In the genomic region with DNA sequence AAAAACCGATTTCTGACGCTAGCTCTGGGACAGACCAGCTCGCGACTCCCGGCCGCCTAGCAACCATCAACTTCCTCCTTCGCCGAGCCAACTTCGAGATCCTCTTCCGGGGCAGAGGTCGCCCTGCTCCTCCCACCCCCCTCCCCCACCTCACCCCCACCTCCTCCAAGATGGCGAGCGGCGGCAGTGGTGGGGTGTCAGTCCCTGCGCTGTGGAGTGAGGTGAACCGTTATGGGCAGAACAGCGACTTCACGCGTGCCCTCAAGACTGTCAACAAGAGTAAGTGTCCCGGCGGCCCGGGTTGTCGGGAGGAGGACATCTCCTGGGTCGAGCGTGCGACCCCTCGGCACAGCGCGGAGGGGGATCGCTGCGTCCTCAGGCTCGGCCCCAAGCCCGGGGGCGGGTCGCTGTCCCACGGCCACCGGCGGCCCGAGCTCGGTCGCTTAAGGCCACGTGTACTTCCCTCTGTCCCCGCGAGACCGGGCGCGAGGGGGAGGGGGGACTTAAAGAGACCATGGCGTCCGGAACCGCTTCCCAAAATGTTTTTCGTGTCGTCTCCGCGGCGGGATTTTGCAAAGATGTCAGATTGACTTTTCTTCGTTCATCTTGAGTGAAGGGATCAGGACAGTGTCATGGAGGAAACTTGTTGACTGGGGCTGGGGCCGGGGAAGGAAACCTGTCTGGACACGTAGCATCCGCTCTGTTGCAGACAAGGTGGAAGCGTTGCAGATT, we compare ENCODE assay signal across 8 mouse cellular contexts. TPM values are rescaled to one million over a fixed set of nuclear protein-coding genes. Genes with fewer than 3 reads are reported as not detected.
A peak's percentile ranks its signal among the peaks of the same experiment; 100 is the strongest.
DNase-seq lines count a peak whose midpoint lies in the region; ATAC-seq and TF ChIP-seq lines count a peak whose summit lies in the region.

TSS of gene Srp72 (plus strand) at position 130 of the 732 bp plus-strand sequence.

- peak within 1 kb of the TSS; percentile 77 for H3K9ac ChIP-seq in forebrain, embryonic 15.5 days (replicated peaks)
- H3K9ac ChIP-seq in liver, embryonic 16.5 days (ENCODE audit: low read depth, low read length), result peak within 1 kb of the TSS; percentile 95
- peak within 1 kb of the TSS; percentile 71 for H3K9ac ChIP-seq in neural tube, embryonic 12.5 days
- peak within 1 kb of the TSS; percentile 95 for H3K9ac ChIP-seq in stomach, postnatal 0 days (ENCODE audit: low read length)

- H3K4me1 ChIP-seq in forebrain, embryonic 15.5 days, result peaks cover 22% of the 10 kb centered on the region
- peaks cover 12% of the 10 kb centered on the region for H3K4me1 ChIP-seq in liver, embryonic 16.5 days (ENCODE audit: control insufficient read depth, low read depth, low read length)
- peaks cover 14% of the 10 kb centered on the region for H3K4me1 ChIP-seq in neural tube, embryonic 12.5 days
- no peaks in the 10 kb centered on the region; the same call in 1 of the 2 replicates for H3K4me1 ChIP-seq in stomach, postnatal 0 days (replicated peaks; ENCODE audit: control insufficient read depth, insufficient read depth)

- DNase-seq in ES-CJ7 (ENCODE audit: low read depth, low spot score), result peak; percentile 84
- DNase-seq in cerebellum, adult 11 months, result peak; percentile 77
- peak; percentile 85 to 90 for DNase-seq in heart, postnatal 14 days
- DNase-seq in large intestine, adult 2 months (ENCODE audit: low read depth, low spot score), result no peak
- DNase-seq in stomach, postnatal 0 days (ENCODE audit: low spot score), result peak; percentile 93

- peak within 1 kb of the TSS; percentile 84 for H3K27ac ChIP-seq in forebrain, embryonic 15.5 days (replicated peaks)
- peak within 1 kb of the TSS; percentile 90 for H3K27ac ChIP-seq in liver, embryonic 16.5 days (ENCODE audit: low read length)
- peak within 1 kb of the TSS; percentile 66; the same call in 1 of the 2 replicates for H3K27ac ChIP-seq in neural tube, embryonic 12.5 days
- H3K27ac ChIP-seq in stomach, postnatal 0 days (replicated peaks), result peak within 1 kb of the TSS; percentile 96

- no peaks in the 10 kb centered on the region for H3K9me3 ChIP-seq in forebrain, embryonic 15.5 days
- no peaks in the 10 kb centered on the region for H3K9me3 ChIP-seq in liver, embryonic 16.5 days (replicated peaks; ENCODE audit: control insufficient read depth, low read length)
- H3K9me3 ChIP-seq in neural tube, embryonic 12.5 days, result no peaks in the 10 kb centered on the region
- H3K9me3 ChIP-seq in stomach, postnatal 0 days (ENCODE audit: control insufficient read depth, low read length), result no peaks in the 10 kb centered on the region

- peak; percentile 96 for ATAC-seq in forebrain, embryonic 15.5 days (replicated peaks)
- ATAC-seq in liver, embryonic 16.5 days (ENCODE audit: low read depth), result peak; percentile 90
- ATAC-seq in neural tube, embryonic 12.5 days (ENCODE audit: low FRiP score, low read depth), result peak; percentile 94
- ATAC-seq in stomach, postnatal 0 days (ENCODE audit: low FRiP score, low TSS enrichment), result peak; percentile 93

- intact Hi-C loops in heart, postnatal 14 days (cut with DNase I), result loop anchor here (2.0 to 5.0 kb wide), 2 partner anchors 22 to 67 kb away; partner anchors contain the start of gene Aasdh

- TF ChIP-seq EP300 in stomach, postnatal 0 days (optimal IDR thresholded peaks at IDR 0.05), result no peak

- no peaks in the 10 kb centered on the region for H3K27me3 ChIP-seq in forebrain, embryonic 15.5 days
- no peaks in the 10 kb centered on the region for H3K27me3 ChIP-seq in liver, embryonic 16.5 days (ENCODE audit: control insufficient read depth, insufficient read depth, low read depth, low read length)
- no peaks in the 10 kb centered on the region for H3K27me3 ChIP-seq in neural tube, embryonic 12.5 days (replicated peaks)
- H3K27me3 ChIP-seq in stomach, postnatal 0 days (ENCODE audit: control insufficient read depth, insufficient read depth, low read length), result no peaks in the 10 kb centered on the region

- under 1% methylated on average over 60 of the region's 60 CpGs for WGBS in forebrain, embryonic 15.5 days
- under 1% methylated on average over 60 of the region's 60 CpGs for WGBS in large intestine, adult 2 months
- WGBS in liver, embryonic 16.5 days (ENCODE audit: insufficient replicate concordance), result under 1% methylated on average over 60 of the region's 60 CpGs
- under 1% methylated on average over 60 of the region's 60 CpGs for WGBS in neural tube, embryonic 12.5 days
- WGBS in stomach, postnatal 0 days, result under 1% methylated on average over 52 of the region's 60 CpGs

- H3K36me3 ChIP-seq in forebrain, embryonic 15.5 days, result peaks cover 19% of the 10 kb centered on the region
- H3K36me3 ChIP-seq in liver, embryonic 16.5 days (ENCODE audit: control insufficient read depth, insufficient read depth), result peaks cover 11% of the 10 kb centered on the region
- peaks cover 21% of the 10 kb centered on the region for H3K36me3 ChIP-seq in neural tube, embryonic 12.5 days
- H3K36me3 ChIP-seq in stomach, postnatal 0 days (ENCODE audit: control insufficient read depth, insufficient read depth, low read length), result peaks cover 4% of the 10 kb centered on the region

- peak; percentile 8; the same call in 1 of the 2 replicates for TF ChIP-seq CTCF in stomach, postnatal 0 days (IDR thresholded peaks at IDR 0.05; ENCODE audit: low read depth)

- peak within 1 kb of the TSS; percentile 76 for H3K4me2 ChIP-seq in forebrain, embryonic 15.5 days (replicated peaks)
- peak within 1 kb of the TSS; percentile 82 for H3K4me2 ChIP-seq in liver, embryonic 16.5 days (ENCODE audit: low read depth, low read length)
- peak within 1 kb of the TSS; percentile 86 for H3K4me2 ChIP-seq in neural tube, embryonic 12.5 days (replicated peaks)
- H3K4me2 ChIP-seq in stomach, postnatal 0 days (replicated peaks; ENCODE audit: low read depth), result peak within 1 kb of the TSS; percentile 74

- H3K4me3 ChIP-seq in forebrain, embryonic 15.5 days, result peak within 1 kb of the TSS; percentile 72
- peak within 1 kb of the TSS; percentile 98 for H3K4me3 ChIP-seq in liver, embryonic 16.5 days (ENCODE audit: low read depth, low read length)
- H3K4me3 ChIP-seq in neural tube, embryonic 12.5 days, result peak within 1 kb of the TSS; percentile 85
- H3K4me3 ChIP-seq in stomach, postnatal 0 days (ENCODE audit: low read depth, low read length), result peak within 1 kb of the TSS; percentile 93

RNA-seq across cellular contexts. Expression of gene Srp72, which starts in this region (rescaled TPM):
- 79.0 and 81.3 TPM in 2 replicates for polyA plus RNA-seq in forebrain, embryonic 15.5 days (2015; fragmentation: Nextera tagmentation; extraction: Ambion mirVana)
- total RNA-seq in heart, postnatal 14 days (2021), result 10 to 100 TPM; 61.7 to 66.3 TPM
- 17.4 and 24.2 TPM in 2 replicates for polyA plus RNA-seq in large intestine, adult 2 months (2012; rRNA removed)
- 43.9 and 44.3 TPM in 2 replicates for polyA plus RNA-seq in liver, embryonic 16.5 days (2015; fragmentation: Nextera tagmentation; extraction: Ambion mirVana)
- polyA plus RNA-seq in neural tube, embryonic 12.5 days (2016; fragmentation: Nextera tagmentation; extraction: Ambion mirVana), result 74.4 and 75.0 TPM in 2 replicates
- polyA plus RNA-seq in stomach, postnatal 0 days (2015; fragmentation: Nextera tagmentation; extraction: Ambion mirVana), result 47.1 and 49.2 TPM in 2 replicates
